Mouse (Mus musculus): Measurements from ENCODE around the gene Hadha.

The Hadha gene

GRCm38 (mm10) chr5:30154474-30155394 lies at the start of gene Hadha, which contains the start of gene Hadhb:
Hadha (minus strand) TSS chr5:30155162.
Hadhb (plus strand) TSS chr5:30155248.
- peak; percentile 95 for DNase-seq

GRCm38 (mm10) chr5:30204441-30204840 lies 49.5 kb upstream of the Hadha start:
- no peak for DNase-seq

GRCm38 (mm10) chr5:30203216-30203885 lies 48.4 kb upstream of the Hadha start:
- no peak for DNase-seq

DNA sequence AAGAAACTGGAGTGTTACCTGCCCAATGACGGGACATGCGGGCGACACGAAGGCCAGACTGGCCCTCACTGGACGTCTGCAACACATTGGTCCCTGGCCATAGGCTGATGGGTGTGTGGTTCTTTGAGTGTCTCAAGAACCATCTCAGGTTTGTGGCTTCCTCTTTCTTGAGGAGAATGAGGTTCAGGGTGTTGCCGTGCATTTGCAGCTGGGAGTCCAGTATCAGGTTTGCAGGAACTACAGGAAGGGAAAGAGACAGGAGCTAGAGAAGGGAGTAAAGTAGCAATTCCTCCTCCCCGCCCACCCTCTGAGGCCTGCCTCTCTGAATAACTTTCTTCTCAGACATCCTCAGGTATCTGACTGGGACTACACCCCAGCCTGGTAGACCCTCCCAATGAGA lies 47.3 kb upstream of the Hadha start:
- no peak for DNase-seq

- peak; percentile 69 for DNase-seq
These were observed 46.6 kb upstream of the Hadha start for GRCm38 (mm10) chr5:30201521-30201920.

DNA sequence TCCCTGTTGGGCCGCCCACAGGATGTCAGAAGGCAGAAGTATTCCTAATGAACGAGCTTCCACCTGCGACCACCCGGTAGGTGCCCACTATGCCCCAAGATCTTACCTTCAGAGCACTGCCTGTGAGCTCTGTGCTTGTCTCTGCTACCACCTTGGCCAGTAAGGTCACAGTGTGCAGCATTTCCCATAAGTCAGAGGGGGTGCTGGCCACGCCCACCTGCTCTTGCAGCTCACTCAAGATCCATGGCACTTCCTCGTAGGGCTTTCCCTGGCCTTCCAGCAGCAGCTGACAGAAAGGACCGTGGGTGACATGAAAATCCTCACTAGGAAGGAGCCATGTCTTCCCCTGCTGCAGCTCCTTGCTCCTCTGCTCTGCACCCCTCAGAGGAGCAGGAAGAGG lies 43.3 kb upstream of the Hadha start:
- DNase-seq = peak; percentile 24

DNA sequence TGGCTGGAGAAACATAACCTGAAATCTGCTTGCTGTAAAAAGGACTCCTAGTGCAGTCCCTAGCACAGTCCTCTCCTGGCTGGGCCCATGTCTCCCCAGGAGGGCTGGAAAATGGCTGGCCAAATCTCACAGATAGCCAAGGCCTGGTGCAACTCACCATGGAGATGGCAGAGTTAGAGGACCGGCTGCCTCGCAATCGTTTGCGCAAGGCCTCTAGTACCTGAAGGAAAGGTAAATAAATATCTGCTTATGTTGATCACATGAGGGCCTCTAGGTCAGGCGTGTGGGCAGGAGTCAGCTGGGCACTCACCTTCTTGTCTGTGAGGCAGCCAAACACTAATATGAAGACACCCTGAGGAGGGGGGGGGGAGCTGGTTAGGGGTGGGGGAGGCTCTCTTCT lies 40.4 kb upstream of the Hadha start:
- DNase-seq = no peak

- no peak for DNase-seq
These were observed 37.5 kb upstream of the Hadha start for GRCm38 (mm10) chr5:30192452-30192851.

- DNase-seq = no peak
These were observed 32.9 kb upstream of the Hadha start for GRCm38 (mm10) chr5:30187687-30188485.

- no peak for DNase-seq
These were observed 20.8 kb upstream of the Hadha start for GRCm38 (mm10) chr5:30175811-30176210.

DNA sequence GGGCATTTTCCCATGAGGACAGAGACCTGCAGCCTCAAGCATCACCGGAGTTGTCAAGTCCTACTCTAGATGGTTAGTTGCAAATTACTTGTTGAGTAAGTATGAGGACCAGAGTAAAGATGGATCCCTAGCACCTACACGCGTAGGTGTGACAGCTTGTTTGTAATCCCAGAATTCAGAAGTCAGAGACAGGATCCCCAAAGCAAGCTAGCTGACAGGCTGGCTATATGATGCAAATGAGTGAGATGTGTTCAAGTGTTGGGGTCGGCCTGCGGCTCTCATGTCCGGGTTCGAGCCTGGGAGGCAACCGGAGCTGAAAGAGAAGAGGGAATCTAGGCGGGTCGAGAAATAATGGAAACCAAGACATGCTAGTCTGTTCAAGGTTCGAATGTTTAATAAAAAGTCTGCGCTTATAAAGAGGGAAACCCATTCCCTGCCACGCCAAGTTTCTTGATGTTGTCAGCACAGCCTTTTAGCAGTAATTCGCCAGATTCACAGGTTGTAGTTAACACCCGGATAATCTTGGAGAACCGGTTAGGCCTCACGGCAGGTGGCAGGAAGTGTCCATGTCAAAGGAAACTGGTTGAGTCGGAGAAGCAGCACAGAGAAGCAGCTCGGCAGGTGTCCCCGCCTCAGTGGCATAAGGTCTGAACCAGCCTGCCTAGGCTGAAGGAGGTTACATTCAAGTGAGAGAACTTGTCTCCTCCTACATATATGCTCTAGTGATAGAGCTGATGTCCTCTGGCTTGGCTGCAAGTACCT lies 18.1 kb upstream of the Hadha start:
- DNase-seq = no peak

GRCm38 (mm10) chr5:30172115-30172514 lies 17.2 kb upstream of the Hadha start:
- DNase-seq = no peak

DNA sequence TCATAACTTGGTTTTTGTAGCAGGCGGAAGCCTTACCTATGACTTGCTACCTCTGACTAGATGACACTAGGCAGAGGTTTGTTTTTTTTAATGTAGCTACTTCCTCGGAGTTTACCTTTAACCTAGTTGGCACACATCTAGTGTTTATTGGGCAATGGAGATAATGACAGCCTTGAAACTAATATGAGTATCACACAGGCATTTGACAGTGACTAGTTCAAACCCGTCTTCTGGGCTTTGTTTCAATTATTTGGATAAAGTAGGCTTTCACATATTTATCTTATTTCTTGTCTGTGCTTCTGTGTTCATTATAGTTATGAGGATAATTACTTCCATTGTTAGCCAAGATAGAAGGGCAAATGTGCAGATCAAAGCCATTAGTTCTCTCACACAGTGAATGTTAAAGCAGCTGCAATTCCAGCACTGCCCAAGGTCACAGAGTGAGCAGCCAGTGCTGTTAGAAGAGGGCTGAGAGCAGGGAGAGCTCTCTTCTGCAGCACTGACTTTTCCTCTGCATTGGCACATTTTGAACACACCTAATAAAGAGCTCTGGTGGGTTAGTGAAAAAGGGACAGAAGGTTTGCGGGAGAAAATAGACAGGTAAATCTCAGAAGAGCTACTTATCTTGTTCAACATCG lies 15.5 kb upstream of the Hadha start:
- no peak for DNase-seq

- DNase-seq = no peak
These were observed 10.4 kb upstream of the Hadha start for GRCm38 (mm10) chr5:30165234-30165946.

DNA sequence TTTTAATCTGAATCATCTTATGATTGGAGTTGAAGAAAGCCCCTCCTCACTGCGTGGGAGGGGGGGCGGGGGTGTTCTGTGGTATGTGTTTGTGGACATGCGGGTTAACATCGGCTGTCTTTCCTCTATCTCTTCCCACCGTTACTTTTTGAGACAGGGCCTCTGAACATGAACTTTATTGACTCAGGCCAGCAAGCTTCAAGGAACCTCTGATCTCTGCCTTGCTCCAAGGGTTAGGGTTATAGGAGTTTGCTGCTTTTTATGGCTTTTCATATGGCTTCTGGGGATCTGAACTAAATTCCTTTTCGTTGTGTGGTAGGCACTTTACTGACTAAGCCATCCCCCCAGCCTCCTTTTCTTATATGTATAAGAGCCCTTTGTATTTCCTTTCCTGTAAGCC lies 7.4 kb upstream of the Hadha start:
- DNase-seq = no peak

DNA sequence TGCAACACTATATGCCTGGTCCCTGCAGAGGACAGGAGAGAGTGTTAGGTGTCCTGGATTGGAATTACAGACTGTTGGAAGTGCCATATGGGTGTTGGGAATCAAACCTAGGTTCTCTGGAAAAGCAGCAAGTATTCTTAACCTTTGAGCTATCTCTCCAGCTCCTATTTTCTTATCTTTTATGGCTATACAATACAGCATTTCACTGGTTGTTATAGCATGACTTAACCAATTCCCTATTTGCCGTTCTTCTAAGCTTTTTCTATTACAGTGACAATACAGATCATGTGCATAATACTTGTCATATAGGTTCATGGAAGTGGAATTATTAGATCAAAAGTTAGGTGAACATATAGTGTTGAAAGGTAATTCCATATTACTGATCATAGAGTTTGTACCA lies 6.9 kb upstream of the Hadha start:
- DNase-seq = no peak

GRCm38 (mm10) chr5:30159601-30160000 lies 4.6 kb upstream of the Hadha start:
- no peak for DNase-seq

DNA sequence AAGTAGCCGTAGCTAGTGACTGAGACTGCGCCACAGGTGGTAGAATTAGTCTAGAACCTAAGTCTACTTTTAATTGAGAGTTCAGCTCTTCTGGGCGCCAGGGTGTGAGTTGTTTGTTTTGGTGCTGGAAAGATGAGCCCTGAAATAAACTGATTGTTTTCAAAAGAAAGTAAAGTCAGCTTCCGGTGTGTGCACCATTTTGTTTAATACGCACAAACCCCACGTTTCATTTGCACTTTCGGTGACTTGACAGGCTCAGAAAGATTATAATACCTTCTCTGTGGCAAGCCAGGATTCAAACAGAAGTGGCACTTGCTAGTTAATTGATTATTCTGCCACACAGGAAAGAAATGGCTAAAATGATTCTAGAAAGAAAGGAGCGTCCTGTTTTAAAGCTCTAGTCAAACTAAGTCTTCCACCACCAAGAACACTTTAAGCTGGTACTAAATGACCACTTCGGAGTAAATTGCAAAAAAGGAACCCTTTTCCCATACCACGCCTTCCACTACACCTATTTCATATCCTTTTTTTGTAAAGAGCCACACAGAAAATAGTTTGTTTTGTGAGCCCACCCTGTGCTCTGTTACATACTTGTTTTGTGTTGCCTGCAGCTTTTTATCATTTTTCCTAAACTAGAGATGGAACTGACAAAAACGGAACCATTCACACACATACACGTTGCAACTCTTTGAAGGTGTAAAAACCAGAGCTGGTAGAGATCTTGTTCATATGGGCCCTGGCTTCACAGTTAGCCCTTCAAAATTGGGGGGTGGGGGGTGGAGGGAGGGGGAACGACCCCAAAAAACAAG lies 1.1 kb upstream of the Hadha start:
- DNase-seq = no peak

- DNase-seq = no peak
These were observed 432 bp upstream of the Hadha start for GRCm38 (mm10) chr5:30155395-30155792.

- peak; percentile 41 for DNase-seq
These were observed 949 bp downstream of the Hadha start for GRCm38 (mm10) chr5:30154013-30154412.
